Mouse (Mus musculus): ENCODE measurements around the gene Myadml2. TPM values are rescaled to one million over a fixed set of nuclear protein-coding genes. Genes with fewer than 3 reads are reported as not detected.

Myadml2 gene
- total RNA-seq, 2 experiments from 2014 or later: 1.9 TPM; not detected in 1

DNA sequence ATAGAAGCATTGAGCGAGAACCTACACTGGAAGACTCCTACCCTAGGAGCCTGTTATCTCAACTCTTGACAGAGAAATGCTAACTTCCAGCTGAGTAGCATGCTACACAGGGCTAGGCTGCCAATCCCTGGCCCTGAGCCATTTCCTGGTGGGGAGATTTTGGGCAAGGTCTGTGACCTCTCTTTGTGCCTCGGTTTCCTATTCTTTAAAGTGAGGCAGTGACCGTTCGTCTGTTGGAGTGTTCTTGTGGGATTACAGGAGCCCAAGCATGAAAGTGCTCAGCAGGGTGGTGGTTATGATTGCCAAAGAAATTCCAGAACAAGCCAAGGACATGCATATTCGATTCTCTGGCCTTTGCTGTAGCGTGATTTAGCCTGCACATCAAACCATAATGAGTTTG lies 14.8 kb upstream of the Myadml2 start:
- no peak for ATAC-seq (replicated peaks; ENCODE audit: poor library complexity, severe bottlenecking)

DNA sequence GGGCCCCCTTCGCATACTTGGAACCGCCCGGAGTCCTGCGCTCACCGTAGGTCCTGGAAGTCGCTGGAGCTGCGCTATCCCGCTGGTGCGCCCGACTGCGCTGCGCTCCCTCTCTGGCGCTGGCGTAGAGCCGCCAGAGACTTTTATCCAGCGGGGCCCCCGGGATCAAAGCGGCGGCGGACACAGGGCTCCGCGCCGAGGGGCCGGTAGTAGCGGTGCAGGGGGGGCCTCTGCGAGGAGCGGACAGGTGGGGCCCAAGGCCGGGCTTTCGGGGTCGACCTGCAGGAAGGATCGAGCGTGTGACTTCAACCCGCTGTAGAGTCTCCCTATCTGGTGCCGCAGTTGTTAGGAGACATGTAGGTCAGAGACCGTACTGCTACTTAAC lies 13.1 kb upstream of the Myadml2 start, which contains the start of gene Notum:
TSS of gene Notum (minus strand) at position 100 of the 385 bp plus-strand sequence.
- ATAC-seq (replicated peaks; ENCODE audit: poor library complexity, severe bottlenecking): no peak

DNA sequence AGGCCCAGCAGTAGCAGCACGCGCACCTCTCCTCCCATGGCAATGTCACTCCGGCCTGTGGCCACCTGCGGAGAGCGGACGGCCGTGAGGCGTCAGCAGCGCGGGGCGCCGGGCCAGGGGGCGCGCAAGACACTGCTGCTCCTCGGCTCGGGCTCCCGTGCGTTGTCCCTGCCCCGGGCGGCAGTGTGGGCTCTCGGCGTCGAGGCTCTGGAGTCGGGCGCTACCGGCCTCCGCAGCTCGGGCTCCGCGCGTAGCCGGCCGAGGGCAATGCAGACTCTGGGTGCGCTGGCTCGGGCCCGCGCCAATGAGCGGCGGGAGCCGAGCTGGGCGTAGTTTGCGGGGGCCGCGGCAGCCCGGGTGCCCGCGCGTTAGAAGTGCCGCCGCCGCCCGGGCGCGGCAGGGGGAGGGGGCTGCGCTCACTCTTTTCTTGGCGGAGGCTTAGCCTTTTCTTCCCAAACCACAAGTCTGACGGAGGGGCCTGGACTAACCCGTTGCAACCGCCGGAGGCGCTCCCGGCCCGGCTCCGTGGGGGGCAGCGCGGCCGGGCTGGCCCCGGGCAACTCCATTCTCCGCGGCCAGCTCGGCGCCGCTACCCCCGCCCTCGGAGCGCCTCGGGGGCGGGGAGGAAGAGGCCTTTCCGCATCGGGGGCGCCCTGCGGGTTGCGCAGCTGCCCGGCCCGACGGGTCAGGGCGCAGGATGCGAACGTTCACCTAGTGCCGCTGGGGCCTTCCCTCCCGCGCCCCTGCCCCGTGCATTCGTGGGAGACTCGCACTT lies 12.5 kb upstream of the Myadml2 start:
- ATAC-seq (replicated peaks; ENCODE audit: poor library complexity, severe bottlenecking): peak; percentile 44

DNA sequence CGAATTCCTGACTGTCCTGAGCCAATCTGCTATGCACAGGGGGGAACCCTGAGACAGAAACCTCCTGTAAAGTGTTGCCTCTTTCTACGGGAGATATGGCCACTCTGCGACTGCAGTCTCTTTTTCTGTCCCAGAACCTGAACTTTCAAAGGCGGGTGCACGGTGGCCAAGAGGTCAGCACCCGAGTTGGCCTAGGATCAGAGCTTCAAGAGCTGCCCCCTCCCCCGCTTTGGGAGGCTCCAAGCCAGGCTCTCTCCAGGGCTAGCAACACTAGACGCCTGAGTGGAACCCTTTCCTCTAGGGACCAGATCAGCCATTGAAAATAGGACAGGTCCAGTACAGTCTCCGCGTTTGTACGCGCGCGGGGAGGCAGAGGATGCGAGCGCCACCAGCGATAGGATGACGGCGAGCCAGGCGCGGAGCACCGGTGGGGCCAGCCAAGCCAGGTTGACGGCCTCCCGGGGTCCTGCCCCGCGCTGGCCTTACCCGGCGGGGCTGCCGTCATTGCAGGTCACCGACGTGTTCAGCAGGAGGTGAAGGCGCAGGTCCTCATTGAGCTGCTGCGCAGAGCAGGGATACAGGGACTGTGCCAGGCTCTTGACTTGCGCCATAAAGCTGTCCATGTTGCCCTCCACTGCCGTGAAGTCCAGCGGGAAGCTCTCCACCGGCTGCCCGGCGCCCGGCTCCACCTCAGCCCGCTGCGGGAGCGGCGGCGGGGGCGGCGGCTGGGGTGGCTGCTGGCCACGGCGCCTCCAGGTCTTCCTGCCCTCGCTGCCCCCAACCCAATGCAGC lies 11.7 kb upstream of the Myadml2 start:
- ATAC-seq (replicated peaks; ENCODE audit: poor library complexity, severe bottlenecking): no peak

DNA sequence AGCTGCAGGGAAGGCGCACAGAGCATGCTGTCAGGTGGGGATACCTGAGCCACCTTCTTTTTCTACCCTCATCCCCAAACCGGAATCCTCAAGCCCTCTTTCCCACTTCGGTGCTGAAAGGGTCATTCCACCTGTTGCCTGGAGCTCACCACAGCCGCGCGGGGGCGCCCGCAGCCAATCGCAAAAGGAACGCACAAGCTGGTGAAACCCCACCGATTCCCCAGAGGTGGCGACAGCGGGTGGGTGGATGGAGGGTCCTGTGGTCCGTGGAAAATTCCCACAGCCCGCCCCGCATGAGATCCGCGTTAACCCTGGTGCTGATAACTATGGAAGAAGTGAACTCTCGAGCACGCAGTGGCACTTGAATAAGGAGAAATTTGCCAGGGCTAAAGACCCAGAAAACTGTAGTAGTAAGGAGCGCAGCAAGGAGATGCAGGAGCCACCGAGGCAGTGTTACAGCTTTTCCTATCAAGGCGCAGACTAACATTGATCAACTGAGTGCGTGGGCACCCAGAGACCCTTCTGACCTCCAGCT lies 11.0 kb upstream of the Myadml2 start:
- ATAC-seq (replicated peaks; ENCODE audit: poor library complexity, severe bottlenecking): peak; percentile 63

DNA sequence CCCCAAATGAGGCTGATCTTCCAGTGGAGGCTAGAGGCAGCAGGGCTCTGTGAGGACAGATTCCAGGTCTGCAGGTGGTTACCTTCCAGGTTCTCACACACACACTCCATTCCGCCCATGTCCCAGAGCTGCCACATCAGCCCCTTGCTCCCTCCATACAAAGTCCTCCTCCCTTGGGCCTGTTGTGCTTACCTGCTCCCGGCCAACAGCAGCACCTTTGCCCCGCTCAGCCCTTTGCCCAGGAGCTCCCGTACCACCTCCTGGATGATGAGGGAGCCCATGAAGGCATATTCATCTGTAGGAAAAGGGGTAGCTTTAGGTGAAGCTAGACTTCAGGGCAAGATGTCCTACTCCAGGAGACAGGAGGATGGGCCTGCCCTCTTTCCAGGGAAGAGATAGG lies 9.3 kb upstream of the Myadml2 start:
- no peak for ATAC-seq (replicated peaks; ENCODE audit: poor library complexity, severe bottlenecking)

DNA sequence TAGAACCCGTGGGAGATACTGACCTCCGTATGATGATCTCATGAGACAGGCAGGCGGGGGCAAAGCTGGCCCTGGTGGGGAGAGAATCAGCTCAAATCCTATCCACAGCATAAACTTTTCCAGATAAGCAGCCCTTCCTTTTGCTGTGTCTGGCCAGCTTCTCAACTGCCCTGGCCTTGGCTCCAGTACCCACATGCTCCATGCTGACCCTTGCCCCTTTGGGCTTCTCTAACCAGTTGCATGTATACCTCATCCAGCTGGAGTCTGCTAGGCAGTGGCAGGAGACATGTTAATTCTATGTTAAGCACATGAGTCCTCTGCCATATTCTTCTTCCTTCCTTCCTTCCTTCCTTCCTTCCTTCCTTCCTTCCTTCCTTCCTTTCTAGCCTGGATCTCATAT lies 6.8 kb upstream of the Myadml2 start:
- ATAC-seq (replicated peaks; ENCODE audit: poor library complexity, severe bottlenecking): no peak

DNA sequence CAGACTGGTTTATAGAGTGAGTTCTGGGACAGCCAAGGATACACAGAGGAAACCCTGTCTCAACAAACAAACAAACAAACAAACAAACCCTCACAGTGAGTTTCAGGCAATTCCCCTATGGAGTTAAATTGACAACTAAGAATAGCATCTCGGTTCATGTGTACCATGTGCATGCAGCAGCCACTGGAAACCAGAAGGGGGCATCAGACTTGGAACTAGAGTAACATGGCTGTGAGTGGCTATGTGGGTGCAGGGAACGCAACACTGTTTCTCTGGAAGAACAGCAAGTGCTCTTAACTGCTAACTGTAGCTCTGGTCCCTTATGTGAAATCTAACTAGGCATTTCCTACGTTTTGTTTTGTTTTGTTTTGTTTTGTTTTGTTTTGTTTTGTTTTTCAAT lies 3.9 kb upstream of the Myadml2 start:
- ATAC-seq (replicated peaks; ENCODE audit: poor library complexity, severe bottlenecking): no peak

DNA sequence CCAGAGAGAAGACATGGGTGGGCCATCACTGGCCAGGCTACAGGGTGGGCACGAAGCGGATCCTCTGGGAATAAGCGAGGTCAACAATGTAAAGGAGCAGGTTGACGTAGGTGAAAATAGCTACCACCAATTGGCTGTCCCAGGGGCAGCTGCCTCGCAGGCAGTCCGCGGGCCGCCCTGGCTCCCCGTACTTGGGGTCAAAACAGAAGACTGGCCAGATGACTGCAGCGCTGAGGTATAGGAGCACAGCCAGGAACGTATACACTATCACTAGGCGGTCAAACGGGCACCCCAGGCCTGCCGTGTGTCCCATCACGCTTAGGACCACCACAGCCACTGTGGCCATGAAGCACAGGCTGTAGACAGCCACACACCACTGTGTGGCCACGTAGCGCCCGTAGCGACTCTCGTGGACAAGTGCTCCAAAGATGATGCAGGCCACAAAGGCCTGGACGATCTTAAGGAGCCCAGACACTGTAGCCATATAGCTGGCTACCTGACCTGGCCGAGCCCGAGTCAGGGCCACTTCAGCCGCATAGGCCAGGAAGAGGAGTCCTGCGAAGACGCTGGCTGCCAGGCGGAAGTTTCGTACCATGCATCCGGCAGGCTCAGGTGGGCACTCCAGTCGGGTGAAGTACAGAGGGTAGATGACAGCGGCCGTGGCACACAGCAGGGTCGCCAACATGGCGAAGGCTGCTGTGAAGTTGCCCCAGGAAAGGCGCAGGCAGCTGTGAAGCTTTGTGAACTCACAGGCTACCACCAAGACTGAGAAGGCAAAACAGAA lies 719 bp downstream of the Myadml2 start:
- ATAC-seq (replicated peaks; ENCODE audit: poor library complexity, severe bottlenecking): no peak

DNA sequence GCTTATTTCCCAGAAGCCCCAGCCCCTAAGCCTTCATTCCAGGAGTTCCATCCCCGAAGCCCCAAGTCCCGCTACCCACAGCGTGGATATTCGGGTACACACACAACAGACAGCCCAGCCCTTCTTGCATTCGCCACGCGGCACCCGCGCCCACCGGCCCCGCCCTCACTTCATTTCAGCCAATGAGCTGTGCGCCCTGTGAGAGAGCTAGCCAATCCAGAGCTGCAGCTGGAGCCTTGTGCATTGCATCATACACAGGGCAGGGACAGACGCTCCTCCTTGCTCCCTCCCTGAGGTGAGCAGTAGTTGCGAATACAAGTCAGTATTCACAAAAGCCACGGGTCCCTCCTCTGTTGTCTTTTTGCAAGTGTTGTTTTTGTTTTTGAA lies 4.4 kb downstream of the Myadml2 start, which contains the start of gene Pycr1:
TSS of gene Pycr1 (minus strand) at position 169 of the 387 bp plus-strand sequence.
- ATAC-seq (replicated peaks; ENCODE audit: poor library complexity, severe bottlenecking): peak; percentile 87

DNA sequence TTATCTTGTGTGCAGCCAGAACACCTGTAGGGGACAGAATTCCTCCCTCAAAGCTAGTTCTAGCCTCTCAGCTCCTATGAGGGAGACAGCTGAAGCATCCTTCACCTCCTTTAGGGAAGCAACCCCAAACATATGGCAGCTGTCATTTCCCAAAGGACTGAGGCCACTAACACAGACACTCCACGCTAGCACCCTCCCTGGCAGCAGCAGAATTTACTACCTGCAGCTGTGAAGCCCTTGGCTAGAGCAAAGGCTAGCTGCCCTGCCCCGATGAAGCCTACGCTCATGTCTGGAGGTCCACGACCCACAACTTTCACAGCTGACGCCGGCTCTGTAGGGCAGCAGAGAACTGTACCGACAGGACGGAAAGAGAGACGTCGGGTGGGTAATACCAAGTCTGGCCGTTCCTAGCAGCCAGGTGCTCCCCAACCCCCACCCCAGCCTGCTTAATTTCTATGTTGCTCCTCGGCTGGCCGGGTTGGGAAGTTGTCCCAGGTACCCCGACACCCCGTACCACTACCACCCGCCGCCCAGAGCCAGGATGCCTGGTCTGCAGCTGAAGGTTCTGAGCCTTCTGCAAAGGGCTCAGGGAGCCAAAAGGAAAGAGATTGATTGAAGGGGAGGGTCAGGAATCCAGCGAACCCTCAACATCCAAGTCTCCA lies 4.9 kb downstream of the Myadml2 start:
- ATAC-seq (replicated peaks; ENCODE audit: poor library complexity, severe bottlenecking): 0 out of 2 replicates have a peak, but pooled peaks have one; percentile 4

DNA sequence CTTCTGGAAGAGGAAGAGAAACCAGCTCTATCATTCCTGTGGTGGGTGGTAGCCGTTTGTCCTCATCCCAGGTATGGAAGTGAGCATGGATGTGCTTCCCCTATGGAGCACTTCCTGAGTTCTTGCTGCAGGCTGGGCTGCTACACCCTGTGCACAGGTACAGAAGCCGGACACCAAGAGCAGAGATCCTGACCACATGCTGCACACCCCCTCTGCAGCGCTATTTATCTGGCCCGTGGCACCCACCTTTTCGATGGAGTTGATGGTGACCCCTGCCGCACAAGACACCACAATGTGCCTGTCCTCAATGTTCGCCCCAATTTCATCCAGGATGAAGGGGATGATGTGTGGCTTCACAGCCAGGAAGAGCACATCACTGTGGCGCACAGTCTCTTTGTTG lies 6.1 kb downstream of the Myadml2 start:
- peak; percentile 46; the same call in 1 of the 2 replicates for ATAC-seq (replicated peaks; ENCODE audit: poor library complexity, severe bottlenecking)

DNA sequence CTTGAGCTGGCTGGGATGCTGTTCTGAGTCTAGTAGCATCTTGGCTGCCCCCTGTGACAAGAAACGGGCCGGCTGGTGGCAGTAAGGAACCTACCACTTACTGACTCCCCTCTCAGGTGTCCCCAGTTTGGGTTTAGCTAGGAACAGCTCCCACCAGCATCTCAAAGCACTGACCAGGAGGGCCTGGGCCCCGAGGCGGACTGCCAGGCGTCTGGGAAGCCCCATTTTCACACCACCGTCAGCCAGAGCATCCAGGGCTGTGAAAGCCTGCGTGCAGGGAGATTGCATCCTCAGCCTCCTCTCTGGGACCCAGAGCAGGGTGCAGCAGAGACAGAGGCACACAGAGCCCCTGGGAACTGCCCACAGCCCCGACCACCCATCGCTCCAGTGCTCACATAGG lies 6.7 kb downstream of the Myadml2 start:
- ATAC-seq (replicated peaks; ENCODE audit: poor library complexity, severe bottlenecking): no peak

DNA sequence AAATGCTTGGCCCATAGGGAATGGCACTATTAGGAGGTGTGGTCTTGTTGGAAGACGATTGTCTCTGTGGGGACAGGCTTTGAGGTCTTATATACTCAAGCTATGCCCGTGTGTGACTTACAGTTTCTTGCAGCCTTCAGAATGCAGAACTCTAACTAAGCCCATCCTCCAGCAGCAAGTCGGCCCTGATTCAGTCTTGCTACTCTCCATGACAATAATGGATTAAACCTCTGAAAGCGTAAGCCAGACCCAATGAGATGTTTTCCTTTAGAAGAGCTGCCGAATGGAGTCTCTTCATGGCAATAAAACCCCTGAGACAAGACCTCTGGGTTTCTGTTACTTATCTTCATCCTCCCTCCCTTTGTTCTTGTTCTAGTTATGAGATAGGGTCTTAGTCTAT lies 13.1 kb downstream of the Myadml2 start:
- no peak for ATAC-seq (replicated peaks; ENCODE audit: poor library complexity, severe bottlenecking)

DNA sequence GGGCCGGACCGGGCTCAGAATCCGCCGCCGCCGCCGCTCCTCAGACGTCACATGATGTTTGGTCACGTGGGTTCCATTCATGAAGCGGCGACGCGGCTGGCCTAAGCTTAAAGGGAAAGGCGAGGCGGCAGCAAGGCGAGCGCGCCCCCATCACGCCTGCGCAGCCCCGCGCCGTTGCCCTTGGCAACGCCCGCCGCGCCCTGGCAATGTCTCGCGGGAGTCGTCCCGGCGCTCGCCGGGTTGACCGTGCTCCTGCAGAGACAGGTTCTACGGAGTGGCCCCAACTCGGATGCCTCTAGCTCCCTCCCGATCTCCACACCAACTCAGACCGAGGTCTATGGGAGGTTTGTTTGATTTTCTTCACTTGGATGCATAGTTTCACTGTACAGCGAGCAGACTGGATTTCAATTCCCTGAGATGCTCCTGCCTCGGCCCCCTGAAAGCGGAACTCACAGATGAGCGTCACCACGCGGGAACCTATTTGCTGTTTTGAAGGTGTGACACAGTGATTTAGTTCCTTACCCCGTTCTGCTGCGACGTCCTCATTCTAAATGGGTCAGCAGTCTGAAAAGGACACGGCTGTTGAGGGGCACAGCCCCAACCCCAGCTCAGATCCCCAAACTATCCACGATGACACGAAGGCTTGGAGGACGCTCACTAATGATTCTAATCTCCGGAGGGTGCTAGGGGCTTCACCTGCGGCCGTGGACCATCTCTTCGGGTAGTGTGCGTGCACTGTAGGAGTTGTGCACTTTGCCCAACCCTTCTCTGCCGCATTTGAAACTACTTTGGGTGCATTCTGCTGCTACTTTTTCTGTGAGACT lies 14.2 kb downstream of the Myadml2 start, which contains the start of gene Mafg:
TSS of gene Mafg (minus strand) at position 81 of the 824 bp plus-strand sequence.
- ATAC-seq (replicated peaks; ENCODE audit: poor library complexity, severe bottlenecking): peak; percentile 33

DNA sequence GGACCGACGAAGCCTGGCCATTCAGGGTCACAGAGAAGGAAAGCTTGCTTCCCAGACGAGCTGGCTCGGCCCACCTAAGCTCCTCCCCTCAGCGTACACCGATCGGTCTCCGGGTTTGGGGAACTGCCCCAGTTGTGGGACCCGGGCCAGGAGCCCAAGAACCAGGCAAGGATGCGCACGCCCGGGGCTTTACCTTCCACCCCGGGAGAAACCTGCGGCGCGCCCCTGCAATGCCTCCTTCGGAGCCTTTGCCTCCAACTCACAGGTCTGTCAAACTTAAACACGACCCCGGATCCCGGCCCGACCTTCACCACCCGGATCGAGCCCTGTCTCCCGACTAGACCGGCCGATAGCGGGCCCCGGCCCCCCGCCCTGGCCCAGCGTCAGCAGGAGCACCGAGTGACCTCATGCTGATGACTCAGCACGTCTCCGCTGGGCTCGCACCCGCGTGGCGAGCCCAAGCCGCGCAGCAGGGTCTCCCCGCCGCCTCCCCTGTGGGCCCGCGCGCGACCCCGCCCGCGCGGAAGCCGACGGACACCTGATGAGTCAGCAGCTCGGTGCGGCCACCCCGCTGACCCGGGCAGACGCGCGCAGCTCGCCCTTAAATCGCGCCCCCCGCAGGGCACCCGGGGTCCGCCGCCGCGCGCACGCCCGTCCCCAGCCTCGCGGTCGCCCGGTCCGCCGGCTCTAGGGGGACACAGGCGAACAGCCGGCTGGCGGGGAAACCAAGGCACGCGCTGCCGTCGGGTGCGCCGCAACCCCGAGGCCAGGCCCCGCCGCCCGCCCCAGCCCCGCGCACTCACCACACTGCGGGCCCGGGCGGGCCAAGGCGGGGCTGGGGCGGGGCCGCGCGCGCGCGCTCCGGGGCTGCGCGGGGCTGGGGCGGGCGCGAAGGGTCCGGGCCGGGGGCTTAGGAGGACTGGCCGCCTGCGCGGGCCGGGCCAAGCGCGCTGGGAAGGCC lies 15.1 kb downstream of the Myadml2 start:
- ATAC-seq (replicated peaks; ENCODE audit: poor library complexity, severe bottlenecking): peak; percentile 26

DNA sequence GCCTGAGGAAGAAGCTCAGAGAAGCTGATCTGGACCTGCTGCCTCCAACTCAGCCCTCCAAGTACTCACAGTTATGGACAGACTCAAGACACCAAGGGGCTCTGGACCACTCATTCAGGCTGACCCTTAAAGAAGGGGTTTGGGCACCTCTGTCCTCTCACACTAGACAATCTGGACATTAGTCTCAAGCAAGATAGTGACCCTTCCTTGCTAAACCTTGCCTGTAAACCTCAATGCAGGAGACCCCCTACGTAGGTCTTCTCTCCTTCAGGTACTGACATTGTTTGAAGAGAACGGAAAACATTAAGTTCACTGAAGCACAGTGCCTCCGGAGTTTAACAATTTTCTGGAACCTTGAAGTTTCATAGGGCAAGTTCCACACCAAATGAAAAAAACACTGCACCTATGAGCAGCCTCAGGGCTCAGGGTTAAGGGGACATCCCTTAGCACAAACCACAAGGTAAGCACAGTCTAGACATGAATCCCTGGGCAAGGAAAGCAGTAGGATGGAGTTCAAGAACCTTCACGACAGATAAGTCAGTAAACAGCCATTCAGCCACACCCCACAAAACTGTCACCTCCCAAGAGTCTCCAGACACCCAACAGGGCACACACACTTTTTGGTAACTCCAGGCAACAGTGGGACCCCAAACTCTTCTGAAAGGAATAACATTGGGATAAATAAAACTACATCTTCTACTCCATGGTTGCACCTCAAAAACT lies 16.1 kb downstream of the Myadml2 start:
- no peak for ATAC-seq (replicated peaks; ENCODE audit: poor library complexity, severe bottlenecking)
